Mouse (Mus musculus): ENCODE results near the gene Mas1. TPM values are rescaled to one million over a fixed set of nuclear protein-coding genes. Genes with fewer than 3 reads are reported as not detected.

Gene Mas1
- total RNA-seq, 2 experiments from 2014 or later, result not detected

- no peak for ATAC-seq (replicated peaks; ENCODE audit: low FRiP score, poor library complexity, severe bottlenecking)
Observed at GRCm38 (mm10) chr17:12791420-12791819, 76.5 kb downstream of the Mas1 start.

- no peak for ATAC-seq (replicated peaks; ENCODE audit: low FRiP score, poor library complexity, severe bottlenecking)
Observed at GRCm38 (mm10) chr17:12791079-12791406, 76.9 kb downstream of the Mas1 start.

Other genes starting within 250 kb of the Mas1 start
- gene Slc22a1, start 192.3 kb downstream of the Mas1 start, total RNA-seq (2015; ENCODE audit: low replicate concordance), result not detected in 2 replicates
- gene Slc22a1, start 192.3 kb downstream of the Mas1 start, total RNA-seq (2017; ENCODE audit: low replicate concordance), result not detected in 2 replicates
- gene Igf2r, start 98.5 kb downstream of the Mas1 start, total RNA-seq (2015; ENCODE audit: low replicate concordance), result 0.96 and 3.3 TPM in 2 replicates
- gene Igf2r, start 98.5 kb downstream of the Mas1 start, total RNA-seq (2017; ENCODE audit: low replicate concordance), result 4.9 TPM in 2 replicates
- not detected in 2 replicates for gene Mrgprh, start 7.9 kb upstream of the Mas1 start, total RNA-seq (2015; ENCODE audit: low replicate concordance)
- not detected in 2 replicates for gene Mrgprh, start 7.9 kb upstream of the Mas1 start, total RNA-seq (2017; ENCODE audit: low replicate concordance)
- gene Pnldc1, start 42.1 kb upstream of the Mas1 start, total RNA-seq (2015; ENCODE audit: low replicate concordance), result not detected in 2 replicates
- gene Pnldc1, start 42.1 kb upstream of the Mas1 start, total RNA-seq (2017; ENCODE audit: low replicate concordance), result not detected in 2 replicates
- gene Tcp1, start 47.6 kb upstream of the Mas1 start, total RNA-seq (2015; ENCODE audit: low replicate concordance), result 98.2 and 107 TPM in 2 replicates
- 117 and 145 TPM in 2 replicates for gene Tcp1, start 47.6 kb upstream of the Mas1 start, total RNA-seq (2017; ENCODE audit: low replicate concordance)
- gene Mrpl18, start 48.2 kb upstream of the Mas1 start, total RNA-seq (2015; ENCODE audit: low replicate concordance), result 44.4 and 51.4 TPM in 2 replicates
- 33.6 and 46.0 TPM in 2 replicates for gene Mrpl18, start 48.2 kb upstream of the Mas1 start, total RNA-seq (2017; ENCODE audit: low replicate concordance)
- gene Acat3, start 72.5 kb upstream of the Mas1 start, total RNA-seq (2015; ENCODE audit: low replicate concordance), result not detected in 2 replicates
- gene Acat3, start 72.5 kb upstream of the Mas1 start, total RNA-seq (2017; ENCODE audit: low replicate concordance), result not detected in 2 replicates
- gene Acat2, start 92.6 kb upstream of the Mas1 start, total RNA-seq (2015; ENCODE audit: low replicate concordance), result 1.0 and 3.1 TPM in 2 replicates
- 5.2 and 7.1 TPM in 2 replicates for gene Acat2, start 92.6 kb upstream of the Mas1 start, total RNA-seq (2017; ENCODE audit: low replicate concordance)
- gene Wtap, start 126.0 kb upstream of the Mas1 start, total RNA-seq (2015; ENCODE audit: low replicate concordance), result 36.1 and 36.2 TPM in 2 replicates
- 37.9 and 68.2 TPM in 2 replicates for gene Wtap, start 126.0 kb upstream of the Mas1 start, total RNA-seq (2017; ENCODE audit: low replicate concordance)
- gene Sod2, start 138.7 kb upstream of the Mas1 start, total RNA-seq (2015; ENCODE audit: low replicate concordance), result 22.2 and 45.7 TPM in 2 replicates
- gene Sod2, start 138.7 kb upstream of the Mas1 start, total RNA-seq (2017; ENCODE audit: low replicate concordance), result 8.3 and 21.9 TPM in 2 replicates
- 1.0 TPM in 1 of 2 replicates, not detected in the other for gene Gpr31b, start 184.2 kb upstream of the Mas1 start, total RNA-seq (2015; ENCODE audit: low replicate concordance)
- gene Gpr31b, start 184.2 kb upstream of the Mas1 start, total RNA-seq (2017; ENCODE audit: low replicate concordance), result not detected in 2 replicates
- gene Tcp10b, start 193.0 kb upstream of the Mas1 start, total RNA-seq (2015; ENCODE audit: low replicate concordance), result not detected in 2 replicates
- gene Tcp10b, start 193.0 kb upstream of the Mas1 start, total RNA-seq (2017; ENCODE audit: low replicate concordance), result 0.14 and 1.6 TPM in 2 replicates

Measured in erythroblast, adult 5-6 weeks (primary cell).